Mouse (Mus musculus) kidney, embryonic 14.5 days (tissue): Measurements from ENCODE around the gene Pbx2. TPM values are rescaled to one million over a fixed set of nuclear protein-coding genes. Genes with fewer than 3 reads are reported as not detected.
"Not testable (repeated sequence)": the region's sequence is repeated elsewhere in the genome, so short reads cannot be mapped to it uniquely, and the experiment has no call there.

ENCODE experiments used
- ATAC-seq: fragments of 200-750 bp; cut with Nextera tagmentation; 2 replicates; pipeline ENCODE4 v1.8.0; 2017; ENCODE audit warnings: moderate number of reproducible peaks, mild to moderate bottlenecking, moderate TSS enrichment, moderate library complexity; ENCODE audit not compliant: low FRiP score, low TSS enrichment
- H3K27ac ChIP-seq: fragments of 300-500 bp; sonication (generic); 2 replicates; pipeline ENCODE4 v1.5.1; 2014; ENCODE audit warnings: low read depth, mild to moderate bottlenecking, low read length, moderate library complexity, mixed read lengths
- H3K27me3 ChIP-seq: fragments of 300-500 bp; sonication (generic); 2 replicates; pipeline ENCODE4 v1.6.1; 2014; ENCODE audit warnings: mild to moderate bottlenecking, low read length; ENCODE audit not compliant: control insufficient read depth, insufficient read depth
- H3K36me3 ChIP-seq: fragments of 300-500 bp; sonication (generic); 2 replicates; pipeline ENCODE4 v1.6.1; 2014; ENCODE audit warnings: low read length, mixed read lengths; ENCODE audit not compliant: control insufficient read depth, insufficient read depth
- H3K4me1 ChIP-seq: fragments of 300-500 bp; sonication (generic); 2 replicates; pipeline ENCODE4 v1.6.1; 2014; ENCODE audit warnings: low read length, mixed read lengths; ENCODE audit not compliant: control insufficient read depth, insufficient read depth
- H3K4me2 ChIP-seq: fragments of 300-500 bp; sonication (generic); replicated peaks from 2 replicates; pipeline ENCODE4 v1.6.1; 2014; ENCODE audit warnings: low read depth, mild to moderate bottlenecking, low read length
- H3K4me3 ChIP-seq: fragments of 300-500 bp; sonication (generic); 2 replicates; pipeline ENCODE4 v1.5.1; 2014; ENCODE audit warnings: mild to moderate bottlenecking, low read length
- H3K9ac ChIP-seq: fragments of 300-500 bp; sonication (generic); 2 replicates; pipeline ENCODE4 v1.6.1; 2014; ENCODE audit warnings: low read depth, mild to moderate bottlenecking, low read length, moderate library complexity
- H3K9me3 ChIP-seq: fragments of 300-500 bp; sonication (generic); 2 replicates; pipeline ENCODE4 v1.6.1; 2016; ENCODE audit warnings: low read length; ENCODE audit not compliant: control insufficient read depth
- WGBS: fragments of 180-500 bp; shearing (Covaris S2); extraction: QIAGEN DNeasy Blood & Tissue Kit; methylation state at CpG from one replicate; pipeline ENCODE4 v1.1.7; 2014; 5-methylcytosine and 5-hydroxymethylcytosine counted together
- polyA plus RNA-seq: library from polyadenylated mRNA; unstranded; fragments of >200 nt; fragmentation: Nextera tagmentation; extraction: Ambion mirVana; gene quantifications from 2 replicates; pipeline ENCODE4 v1.2.1, GENCODE M21; 2014

Gene Pbx2
- 17.8 and 20.9 TPM in 2 replicates for polyA plus RNA-seq

DNA sequence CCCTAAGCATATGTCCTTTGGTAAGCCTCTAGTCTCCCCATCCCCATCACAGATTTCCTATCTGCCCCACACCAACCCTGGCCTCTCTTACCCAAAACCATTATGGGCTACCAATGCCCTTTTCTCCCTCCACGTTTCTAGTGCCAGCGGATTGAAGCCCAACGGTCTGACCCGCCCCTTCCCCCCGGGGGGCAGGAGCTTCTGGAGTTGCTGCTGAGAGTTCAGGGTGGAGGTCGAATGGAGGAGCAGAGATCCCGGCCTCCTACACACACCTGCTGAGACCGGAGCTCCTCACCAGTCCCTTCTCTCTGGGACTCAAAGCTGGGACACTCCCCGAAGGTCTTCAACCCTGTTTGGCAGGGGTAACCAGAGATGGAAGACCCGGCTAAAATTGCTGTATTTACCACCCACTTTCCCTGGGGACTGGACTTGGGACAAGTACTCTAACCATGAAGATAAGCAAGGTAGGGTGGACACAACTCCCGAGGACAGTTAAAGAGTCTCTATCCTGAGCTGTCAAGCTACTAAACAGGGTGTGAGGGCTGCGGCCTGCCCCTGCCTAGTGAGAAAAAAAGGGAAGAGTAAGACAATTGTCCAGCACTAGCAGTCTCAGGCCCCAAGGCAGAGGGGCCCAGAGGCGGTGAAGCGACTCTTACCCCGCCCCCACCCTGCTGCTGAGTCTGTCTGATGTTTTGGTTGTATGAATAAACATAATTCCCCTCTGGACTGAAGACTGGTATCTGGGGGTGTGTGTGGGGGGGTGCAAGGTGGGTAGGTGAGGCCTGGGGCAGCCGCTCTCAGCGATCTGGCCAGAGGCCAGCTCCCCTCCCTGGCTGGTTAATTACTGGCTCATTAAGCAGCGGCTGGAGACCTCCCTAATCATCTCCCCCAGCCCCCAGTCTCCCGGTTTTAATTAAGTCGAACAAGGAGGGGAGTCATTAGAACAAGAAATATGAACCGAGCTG, at the start of gene Pbx2:
Pbx2 (plus strand) TSS at position 238 of the 965 bp plus-strand sequence.
- Histone ChIP-seq H3K4me2 (peak within 1 kb of the TSS; percentile 94), H3K4me1 (peaks cover 61% of the 10 kb centered on the region), H3K9ac (peak within 1 kb of the TSS; percentile 99), H3K27ac (peak within 1 kb of the TSS; percentile 100), H3K4me3 (peak within 1 kb of the TSS; percentile 88), H3K9me3 (no peaks in the 10 kb centered on the region), H3K27me3 (no peaks in the 10 kb centered on the region), H3K36me3 (peaks cover 23% of the 10 kb centered on the region)
- 1% methylated on average over 21 of the region's 21 CpGs for WGBS
- peak; percentile 33 for ATAC-seq

DNA sequence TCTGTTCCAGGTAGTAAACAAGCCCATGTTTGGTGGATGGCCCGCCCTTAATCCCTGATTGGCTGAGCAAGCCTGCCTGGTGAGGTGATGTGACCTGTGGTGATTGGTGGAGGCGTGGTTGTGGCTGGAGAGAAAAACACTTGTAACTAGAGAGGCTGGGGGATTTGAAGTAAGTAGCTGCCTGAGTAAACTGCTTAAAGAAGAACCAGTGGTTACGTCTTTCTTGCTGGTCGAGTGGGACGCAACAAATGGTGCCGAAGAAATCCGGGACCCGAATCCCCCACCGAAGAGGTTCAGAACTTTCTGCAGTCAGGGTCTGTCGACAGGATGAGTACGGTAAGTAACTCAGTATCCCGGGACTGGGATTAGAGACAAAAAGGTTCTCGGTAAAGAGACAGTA, 47.5 kb upstream of the Pbx2 start:
- WGBS = 95% methylated on average over 12 of the region's 13 CpGs
- H3K4me2 ChIP-seq, H3K27ac ChIP-seq, H3K9me3 ChIP-seq, H3K9ac ChIP-seq, H3K4me3 ChIP-seq, H3K36me3 ChIP-seq, ATAC-seq, H3K27me3 ChIP-seq, H3K4me1 ChIP-seq: not testable (repeated sequence)

DNA sequence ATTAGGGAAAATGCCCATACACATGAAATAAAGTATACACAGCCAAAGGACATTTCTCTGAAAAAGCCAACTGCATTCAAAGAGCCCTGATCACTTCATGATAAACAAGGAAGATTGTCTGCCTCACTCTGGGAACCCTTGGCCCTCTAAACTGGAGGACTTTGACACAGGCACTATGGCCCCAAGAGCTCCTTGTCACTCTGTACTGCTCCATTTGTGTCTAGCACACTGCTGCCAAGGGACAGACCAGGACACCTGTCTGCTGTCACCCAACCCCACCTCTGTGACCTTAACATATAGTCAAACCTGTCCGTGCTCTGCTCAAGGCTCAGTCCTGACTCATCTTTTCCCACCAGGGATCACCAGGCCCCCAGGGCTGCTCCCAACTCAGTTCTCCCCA, 44.3 kb upstream of the Pbx2 start:
- no peaks in the 10 kb centered on the region for H3K4me1 ChIP-seq
- no peaks in the 10 kb centered on the region for H3K27me3 ChIP-seq
- no peak overlapping the region for H3K4me2 ChIP-seq
- no peak for ATAC-seq
- no peaks in the 10 kb centered on the region for H3K9me3 ChIP-seq
- H3K4me3 ChIP-seq = no peak overlapping the region
- no peak overlapping the region for H3K27ac ChIP-seq
- no peaks in the 10 kb centered on the region for H3K36me3 ChIP-seq
- 95% methylated on average over 1 of the region's 1 CpGs for WGBS
- no peak overlapping the region for H3K9ac ChIP-seq

DNA sequence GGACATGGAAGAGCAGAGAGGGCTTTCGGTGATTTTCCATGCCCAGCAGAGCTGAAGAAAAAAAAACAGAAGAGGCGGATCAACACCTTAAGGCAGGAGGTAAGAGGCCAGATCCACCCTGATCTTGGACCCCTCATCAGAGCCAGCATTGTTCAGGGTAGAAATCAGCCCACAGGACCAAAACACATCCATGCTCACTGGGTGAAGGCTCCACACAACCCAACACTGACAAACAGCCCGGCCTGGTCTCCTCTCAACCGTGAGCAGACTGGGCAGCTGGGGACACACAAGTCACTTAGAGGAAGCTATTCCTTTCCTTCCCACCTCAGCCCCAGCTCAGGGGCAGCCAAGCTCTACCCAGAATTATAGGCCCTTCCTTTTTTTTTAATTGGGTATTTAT, 43.5 kb upstream of the Pbx2 start:
- no peaks in the 10 kb centered on the region for H3K36me3 ChIP-seq
- no peaks in the 10 kb centered on the region for H3K4me1 ChIP-seq
- no peak overlapping the region for H3K4me2 ChIP-seq
- WGBS = 82% methylated on average over 4 of the region's 4 CpGs
- no peaks in the 10 kb centered on the region for H3K9me3 ChIP-seq
- no peak overlapping the region for H3K27ac ChIP-seq
- ATAC-seq = no peak
- no peak overlapping the region for H3K4me3 ChIP-seq
- H3K27me3 ChIP-seq = no peaks in the 10 kb centered on the region
- H3K9ac ChIP-seq = no peak overlapping the region

DNA sequence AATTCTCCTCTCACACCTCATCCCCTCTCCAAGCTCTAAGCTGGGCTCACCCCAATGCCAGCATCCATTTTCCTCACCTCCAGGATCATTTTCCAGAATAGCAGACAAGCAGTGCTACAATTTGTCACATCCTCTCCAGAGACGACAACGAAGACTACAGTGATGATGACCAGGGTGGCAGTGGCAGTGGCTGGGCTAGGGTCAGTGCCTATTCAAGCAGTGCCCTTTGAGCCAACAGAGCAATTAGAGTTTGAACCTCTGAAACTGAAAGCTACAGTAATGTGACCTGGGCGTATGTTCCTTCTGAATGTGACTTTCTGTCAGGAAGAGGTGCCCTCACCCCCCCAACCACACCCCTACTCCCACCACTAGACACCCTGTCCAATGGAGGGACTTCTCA, 41.9 kb upstream of the Pbx2 start:
- H3K9ac ChIP-seq = no peak overlapping the region
- H3K36me3 ChIP-seq = no peaks in the 10 kb centered on the region
- no peak overlapping the region for H3K4me2 ChIP-seq
- H3K9me3 ChIP-seq = no peaks in the 10 kb centered on the region
- ATAC-seq = no peak
- no peak overlapping the region for H3K27ac ChIP-seq
- no peaks in the 10 kb centered on the region for H3K4me1 ChIP-seq
- H3K27me3 ChIP-seq = no peaks in the 10 kb centered on the region
- H3K4me3 ChIP-seq = no peak overlapping the region
- WGBS = 87% methylated on average over 3 of the region's 3 CpGs

DNA sequence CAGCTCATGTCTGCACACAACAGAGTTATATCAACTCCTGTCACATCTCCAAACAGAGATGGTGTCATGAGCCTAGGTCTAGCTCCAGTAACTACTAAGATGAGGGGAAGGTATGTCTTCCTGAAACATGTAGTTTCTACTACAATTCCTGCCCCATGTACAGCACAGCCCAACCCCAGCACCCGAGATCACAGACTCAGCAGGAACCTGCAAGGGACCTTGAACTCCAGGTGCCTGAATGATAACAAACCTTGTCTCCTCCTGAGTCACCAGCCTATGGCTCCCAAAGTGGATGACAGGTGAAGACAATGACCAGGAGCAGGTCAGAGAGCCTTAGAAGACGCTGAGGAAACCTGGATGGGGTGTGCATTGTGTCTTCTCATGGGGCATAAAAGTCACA, 41.2 kb upstream of the Pbx2 start:
- Histone ChIP-seq H3K36me3 (no peaks in the 10 kb centered on the region), H3K27me3 (no peaks in the 10 kb centered on the region), H3K9ac (no peak overlapping the region), H3K4me2 (no peak overlapping the region), H3K27ac (no peak overlapping the region), H3K9me3 (no peaks in the 10 kb centered on the region), H3K4me3 (no peak overlapping the region), H3K4me1 (no peaks in the 10 kb centered on the region)
- no peak for ATAC-seq
- 67% methylated on average over 2 of the region's 2 CpGs for whole genome bisulfite sequencing

DNA sequence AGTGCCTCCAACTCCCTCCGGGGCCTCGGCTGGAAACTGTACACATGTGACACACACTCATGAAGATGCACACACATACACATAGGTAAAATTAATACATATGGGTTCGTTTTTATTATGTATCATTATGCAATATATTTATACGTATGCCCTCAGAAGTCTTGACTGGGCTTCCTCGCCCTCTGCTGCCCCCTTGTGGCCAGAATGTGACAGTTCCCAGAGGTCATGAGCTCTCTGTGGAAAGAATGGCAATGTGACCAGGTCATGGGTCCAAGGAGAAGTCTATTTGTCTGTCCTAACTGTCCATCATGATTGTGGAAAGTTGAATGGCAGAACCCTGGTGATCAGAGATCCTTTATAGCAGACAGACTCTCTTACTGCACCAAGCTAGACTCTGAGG, 35.6 kb upstream of the Pbx2 start:
- no peaks in the 10 kb centered on the region for H3K36me3 ChIP-seq
- H3K9me3 ChIP-seq = no peaks in the 10 kb centered on the region
- no peak overlapping the region for H3K9ac ChIP-seq
- no peak overlapping the region for H3K4me3 ChIP-seq
- 30% methylated on average over 5 of the region's 5 CpGs for WGBS
- 0 out of 2 replicates have a peak, but pooled peaks have one; percentile 39 for ATAC-seq
- no peak overlapping the region for H3K27ac ChIP-seq
- no peak overlapping the region for H3K4me2 ChIP-seq
- H3K4me1 ChIP-seq = no peaks in the 10 kb centered on the region
- no peaks in the 10 kb centered on the region for H3K27me3 ChIP-seq

DNA sequence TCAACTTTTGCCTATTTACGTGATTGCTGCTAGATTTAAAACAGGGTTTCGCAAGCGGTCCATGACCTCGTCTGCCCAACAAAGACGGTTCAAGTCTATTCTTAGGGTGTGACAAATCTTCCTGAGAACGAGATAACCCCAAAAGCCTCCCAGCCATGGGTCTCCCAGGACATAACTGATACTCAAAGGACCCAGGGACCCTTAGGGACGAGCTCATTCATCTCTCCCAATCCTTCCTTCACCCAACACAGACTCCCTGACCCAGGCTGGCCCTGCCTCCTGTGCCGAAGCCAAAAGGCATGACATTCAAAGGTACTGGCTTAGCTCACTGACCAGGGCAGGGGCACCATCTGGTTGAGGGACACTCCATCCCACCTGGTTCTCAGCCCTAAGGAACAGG, 34.7 kb upstream of the Pbx2 start:
- WGBS = 90% methylated on average over 8 of the region's 8 CpGs

DNA sequence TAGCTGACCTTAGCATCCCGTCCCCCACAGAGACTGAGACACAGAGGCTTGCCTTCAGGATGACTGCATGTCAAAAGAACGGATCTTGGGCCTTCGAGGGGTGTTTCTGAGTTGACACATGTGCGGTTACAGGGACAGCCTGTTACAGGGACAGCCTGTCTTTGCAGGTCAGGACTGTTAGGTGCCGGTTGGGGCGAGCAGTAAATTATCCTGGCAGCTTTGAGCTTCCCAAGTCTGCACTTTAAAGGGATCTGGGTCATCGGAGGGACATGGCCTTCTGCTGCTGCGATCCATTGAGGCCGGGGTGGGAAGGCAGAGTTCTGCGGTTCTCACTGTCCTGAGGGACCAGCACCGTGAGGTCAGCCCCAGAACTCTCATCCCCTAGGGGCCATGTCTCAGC, 33.7 kb upstream of the Pbx2 start:
- Histone ChIP-seq H3K27me3 (no peaks in the 10 kb centered on the region), H3K9ac (no peak overlapping the region), H3K4me3 (no peak overlapping the region), H3K27ac (no peak overlapping the region), H3K4me2 (no peak overlapping the region), H3K36me3 (no peaks in the 10 kb centered on the region), H3K9me3 (no peaks in the 10 kb centered on the region), H3K4me1 (no peaks in the 10 kb centered on the region)
- ATAC-seq = no peak
- WGBS = 35% methylated on average over 11 of the region's 11 CpGs

More for the DNA sequence above, 34.7 kb upstream of the Pbx2 start:
- Histone ChIP-seq H3K27me3 (no peaks in the 10 kb centered on the region), H3K4me2 (no peak overlapping the region), H3K4me1 (no peaks in the 10 kb centered on the region), H3K4me3 (no peak overlapping the region), H3K9ac (no peak overlapping the region), H3K27ac (no peak overlapping the region), H3K9me3 (no peaks in the 10 kb centered on the region), H3K36me3 (no peaks in the 10 kb centered on the region)
- ATAC-seq = no peak
